In the genomic region with DNA sequence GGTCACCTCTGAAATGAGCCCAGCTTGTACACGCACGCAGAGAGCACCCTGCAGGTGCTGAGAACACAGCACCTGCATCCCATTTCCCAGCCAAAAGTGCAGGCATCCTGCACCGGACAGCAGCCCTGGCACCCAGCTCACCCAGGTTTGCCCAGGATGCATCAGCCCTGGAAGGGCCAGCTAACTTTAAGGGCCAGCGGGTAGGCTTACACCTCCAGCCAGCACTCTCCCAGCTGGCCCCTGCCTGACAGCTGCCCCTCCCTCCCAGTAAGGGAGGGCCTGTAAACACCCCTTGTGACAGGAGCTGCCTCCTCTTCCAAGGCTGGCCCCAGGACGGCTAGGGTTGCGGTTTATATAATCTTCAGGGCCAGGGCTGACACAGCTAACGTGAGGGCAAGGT, we compare ENCODE assay signal across 9 mouse cellular contexts. TPM values are rescaled to one million over a fixed set of nuclear protein-coding genes. Genes with fewer than 3 reads are reported as not detected.
DNase-seq lines count a peak whose midpoint lies in the region; ATAC-seq and TF ChIP-seq lines count a peak whose summit lies in the region.
"Had no signal": no experiment of that assay in that cellular context is flagged by ENCODE, and none has a peak within 500 bp of the region (broad histone marks: within the 10 kb centered on the region; RNA-seq: fewer than 3 reads in every experiment).

No protein-coding gene starts in this region.

- H3K27ac ChIP-seq in heart, embryonic 11.5 days (ENCODE audit: low read depth, low read length) = no peak overlapping the region
- H3K27ac ChIP-seq in cortical plate, adult 2 months (ENCODE audit: insufficient read depth, low read length) = peak overlapping the region; percentile 30; the same call in 1 of the 2 replicates
- H3K27ac ChIP-seq in midbrain, postnatal 0 days (ENCODE audit: low read depth, low read length) = no peak overlapping the region

- no peak for TF ChIP-seq POLR2A in cortical plate, adult 2 months (IDR thresholded peaks at IDR 0.05; ENCODE audit: extremely low read depth, insufficient read depth, low read length)

- H3K36me3 ChIP-seq in heart, embryonic 11.5 days (ENCODE audit: control insufficient read depth, insufficient read depth, low read length) = no peaks in the 10 kb centered on the region
- H3K36me3 ChIP-seq in midbrain, postnatal 0 days (ENCODE audit: insufficient read depth, low read length) = no peaks in the 10 kb centered on the region; the same call in 1 of the 2 replicates

- H3K4me3 ChIP-seq in heart, embryonic 11.5 days (ENCODE audit: low read depth, low read length) = no peak overlapping the region
- peak overlapping the region; percentile 89 for H3K4me3 ChIP-seq in cortical plate, adult 2 months (ENCODE audit: insufficient read depth, low read length)
- peak overlapping the region; percentile 99 for H3K4me3 ChIP-seq in midbrain, postnatal 0 days (ENCODE audit: low read depth, low read length)

- no peak overlapping the region for H3K4me2 ChIP-seq in heart, embryonic 11.5 days
- H3K4me2 ChIP-seq in midbrain, postnatal 0 days (ENCODE audit: low read depth, low read length, poor library complexity, severe bottlenecking) = peak overlapping the region; percentile 95

- H3K9me3 ChIP-seq in heart, embryonic 11.5 days (replicated peaks; ENCODE audit: control insufficient read depth, low read length) = no peaks in the 10 kb centered on the region
- H3K9me3 ChIP-seq in midbrain, postnatal 0 days (ENCODE audit: low read length) = no peaks in the 10 kb centered on the region

- intact Hi-C loops in heart, postnatal 25 days (cut with DNase I) = loop anchor here (5.0 kb wide), 1 partner anchor 58 kb away; no protein-coding TSS in a partner anchor

- peaks cover 19% of the 10 kb centered on the region for H3K4me1 ChIP-seq in heart, embryonic 11.5 days (ENCODE audit: control insufficient read depth, insufficient read depth, low read length)
- H3K4me1 ChIP-seq in cortical plate, adult 2 months (ENCODE audit: control insufficient read depth, insufficient read depth, low read length) = peaks cover 8% of the 10 kb centered on the region; the same call in 1 of the 2 replicates
- H3K4me1 ChIP-seq in midbrain, postnatal 0 days (ENCODE audit: insufficient read depth, low read length) = peaks cover 16% of the 10 kb centered on the region

- no peak for ATAC-seq in heart, embryonic 11.5 days (replicated peaks; ENCODE audit: insufficient number of reproducible peaks, low FRiP score, low TSS enrichment)
- no peak for ATAC-seq in midbrain, postnatal 0 days (ENCODE audit: low FRiP score)

- WGBS in heart, embryonic 11.5 days (ENCODE audit: insufficient replicate concordance) = 23% methylated on average over 7 of the region's 7 CpGs
- 35% methylated on average over 7 of the region's 7 CpGs for WGBS in midbrain, postnatal 0 days

- H3K27me3 ChIP-seq in heart, embryonic 11.5 days (ENCODE audit: control insufficient read depth, insufficient read depth, low read length) = peaks cover 71% of the 10 kb centered on the region
- H3K27me3 ChIP-seq in midbrain, postnatal 0 days (ENCODE audit: insufficient read depth, low read length) = no peaks in the 10 kb centered on the region

- no peak for TF ChIP-seq CTCF in cortical plate, adult 2 months (IDR thresholded peaks at IDR 0.05; ENCODE audit: extremely low read depth, insufficient read depth, low read length)
- no peak for TF ChIP-seq CTCF in midbrain, postnatal 0 days (IDR thresholded peaks at IDR 0.05)

- DNase-seq in heart, adult 11 months = peak; percentile 99
- peak; percentile 47 for DNase-seq in heart, postnatal 25 days (ENCODE audit: low spot score)
- no peak for DNase-seq in midbrain, postnatal 0 days (ENCODE audit: low spot score)
- DNase-seq in thymus, postnatal 14 days = no peak
- no peak for DNase-seq in testis, postnatal 14 days (ENCODE audit: low spot score)
- no peak for DNase-seq in left cerebral cortex, adult 8-10 months (ENCODE audit: low spot score in 2 of 2)
- DNase-seq: B cell, adult 2 months had no signal

- no peak overlapping the region for H3K9ac ChIP-seq in heart, embryonic 11.5 days (ENCODE audit: low read depth, low read length)
- peak overlapping the region; percentile 99 for H3K9ac ChIP-seq in midbrain, postnatal 0 days (replicated peaks; ENCODE audit: low read length, poor library complexity, severe bottlenecking)

RNA-seq across cellular contexts. Expression of gene Wnk2, which starts 2.4 kb away (rescaled TPM):
- polyA plus RNA-seq in heart, embryonic 11.5 days (2014; fragmentation: Nextera tagmentation; extraction: Ambion mirVana) = 0.99 and 1.6 TPM in 2 replicates
- 62.4 and 65.4 TPM in 2 replicates for polyA plus RNA-seq in cortical plate, adult 2 months (2012; rRNA removed)
- total RNA-seq in heart, postnatal 25 days (2021) = 10 to 100 TPM; 71.4 to 78.2 TPM
- total RNA-seq in midbrain, postnatal 0 days (2014; rRNA removed) = 62.9 and 63.4 TPM in 2 replicates
- 15.2 and 17.7 TPM in 2 replicates for polyA plus RNA-seq in midbrain, postnatal 0 days (2015; fragmentation: Nextera tagmentation; extraction: Ambion mirVana)
- total RNA-seq in left cerebral cortex, adult 8-10 months (2022) = 100 to 1,000 TPM; 115 to 126 (median 123) TPM

RNA-seq across cellular contexts. Expression of gene Ninj1, which starts 41.9 kb away (rescaled TPM):
- polyA plus RNA-seq in heart, embryonic 11.5 days (2014; fragmentation: Nextera tagmentation; extraction: Ambion mirVana) = 59.1 and 60.6 TPM in 2 replicates
- 50.2 and 55.1 TPM in 2 replicates for polyA plus RNA-seq in cortical plate, adult 2 months (2012; rRNA removed)
- total RNA-seq in heart, postnatal 25 days (2021) = 100 to 1,000 TPM; 101 to 109 TPM
- 19.4 and 29.7 TPM in 2 replicates for total RNA-seq in midbrain, postnatal 0 days (2014; rRNA removed)
- 34.8 and 36.5 TPM in 2 replicates for polyA plus RNA-seq in midbrain, postnatal 0 days (2015; fragmentation: Nextera tagmentation; extraction: Ambion mirVana)
- 10 to 100 TPM; 20.1 to 21.3 (median 21.0) TPM for total RNA-seq in left cerebral cortex, adult 8-10 months (2022)

Comparison
In these comparisons a context has a peak if more than half of its experiments do, and no peak if none do; other contexts are left out.
1. DNase-seq: peak in heart, adult 11 months (single experiment) and heart, postnatal 25 days (single experiment); none in midbrain, postnatal 0 days (single experiment), thymus, postnatal 14 days (single experiment), testis, postnatal 14 days (single experiment) and left cerebral cortex, adult 8-10 months (0 of 2).